Mouse (Mus musculus) left cerebral cortex, postnatal 10 days (tissue): Measurements from ENCODE around the gene Gm6040. TPM values are rescaled to one million over a fixed set of nuclear protein-coding genes. Genes with fewer than 3 reads are reported as not detected.

Experiments used
- DNase-seq, 2 experiments: peaks; one replicate each; pipeline ENCODE4 v3.0.0; 2021 to 2022; ENCODE audit warnings: low spot score in 2 of 2, mixed read lengths in 1 of 2; ENCODE audit errors: extremely low spot score in 1 of 2
- intact Hi-C: fragments of 180-260 bp; cut with DNase I; formaldehyde crosslinking; loops from one replicate; pipeline ENCODE4 v1.15.1; 2025
- total RNA-seq, 2 experiments: library from RNA; stranded (reverse); gene quantifications; 2 replicates each; pipeline ENCODE4 v1.2.3; 2021

Gene Gm6040
- total RNA-seq: not detected

DNA sequence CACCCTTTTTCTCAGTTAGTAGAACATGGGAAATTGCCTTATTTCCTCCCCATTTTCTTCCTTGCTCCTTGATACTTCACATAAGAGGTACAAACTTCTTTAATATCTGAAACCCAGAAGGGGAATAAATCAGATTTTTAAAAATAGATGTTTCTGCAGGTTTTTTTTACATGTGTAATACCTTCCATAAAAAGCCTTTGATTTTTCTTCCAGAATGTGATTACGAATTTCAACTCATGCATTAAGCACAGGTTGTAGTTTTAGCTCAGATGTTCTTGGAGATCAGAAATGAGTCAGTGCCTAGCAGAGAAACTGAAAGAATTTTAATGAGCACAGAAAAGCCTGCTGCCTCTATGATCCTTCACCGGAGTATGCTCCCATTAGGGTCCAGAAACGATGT is at the start of gene Gm6040:
TSS of gene Gm6040 (minus strand) at position 101 of the 400 bp plus-strand sequence.
- DNase-seq: no peak
- intact Hi-C loops: no loop called here

DNA sequence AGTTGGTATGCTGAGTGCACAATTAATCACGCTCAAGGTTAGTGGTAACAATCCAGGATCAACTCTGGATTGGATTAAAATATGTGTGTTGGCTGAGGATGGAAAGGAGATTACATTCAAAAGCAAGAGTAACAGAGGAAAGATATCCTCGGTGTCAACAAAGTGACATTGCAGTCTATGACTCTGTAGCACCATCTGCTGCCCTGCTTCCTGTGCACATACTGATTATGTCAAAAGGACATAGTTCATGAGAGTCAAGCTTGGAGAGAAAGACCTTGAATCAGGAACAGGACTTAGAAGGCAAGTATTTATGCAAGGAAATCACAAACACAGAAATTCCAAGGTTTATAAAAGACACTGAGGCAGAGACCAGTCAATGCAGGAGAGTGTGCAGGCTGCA is 42.7 kb upstream of the Gm6040 start:
- intact Hi-C loops: no loop called here
- no peak for DNase-seq

DNA sequence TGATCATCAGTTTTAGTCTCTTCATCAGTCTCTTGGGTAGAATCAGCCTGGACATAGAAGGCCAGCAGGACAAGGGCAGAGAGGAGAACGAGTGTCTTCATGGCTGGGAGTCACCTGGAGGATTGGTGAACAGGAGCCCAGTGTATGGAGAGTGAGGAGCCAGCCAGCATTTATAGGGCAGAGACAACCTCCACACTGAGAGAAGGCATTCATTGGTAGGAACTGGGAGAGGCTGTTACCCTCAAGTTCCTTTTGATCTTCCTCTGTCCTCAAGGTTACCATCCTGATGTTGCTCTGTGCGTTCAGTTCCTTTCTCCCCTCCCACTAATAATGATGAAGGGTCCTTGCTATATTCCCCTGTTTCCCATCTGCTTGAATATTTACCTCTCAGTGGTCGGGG is 22.7 kb upstream of the Gm6040 start, which contains the start of gene AY761185:
TSS of gene AY761185 (minus strand) at position 101 of the 400 bp plus-strand sequence.
- DNase-seq: no peak
- intact Hi-C loops: no loop called here

- DNase-seq: no peak
- intact Hi-C loops: no loop called here
Measured at GRCm38 (mm10) chr8:20912288-20912687, 9.6 kb downstream of the Gm6040 start.

DNA sequence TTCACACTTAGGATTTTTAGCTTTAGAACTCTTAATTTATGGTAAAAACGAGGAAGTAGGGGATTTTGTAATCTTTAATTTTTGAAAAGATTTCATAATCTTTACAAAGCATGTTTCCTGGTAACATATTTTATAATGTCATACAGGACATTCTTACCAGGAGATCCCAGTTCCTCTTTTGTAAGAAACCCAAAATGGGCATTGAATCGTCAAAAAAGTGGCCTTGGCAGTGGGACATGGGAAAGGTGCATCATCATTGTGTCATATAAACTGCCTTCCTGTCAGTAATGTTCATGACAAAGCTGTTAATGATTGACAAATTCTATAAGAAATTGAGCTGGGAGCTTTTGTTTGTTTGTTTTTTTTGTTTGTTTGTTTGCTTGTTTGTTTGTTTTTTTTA is 13.6 kb downstream of the Gm6040 start:
- no peak for DNase-seq
- intact Hi-C loops: no loop called here

- intact Hi-C loops: no loop called here
- DNase-seq: no peak
Measured at GRCm38 (mm10) chr8:20907119-20907518, 14.8 kb downstream of the Gm6040 start.

GRCm38 (mm10) chr8:20902527-20902926 is 19.3 kb downstream of the Gm6040 start, which contains the start of gene Gm15056:
Gene Gm15056, minus strand, starts transcription at chr8:20902627.
- intact Hi-C loops: no loop called here
- no peak for DNase-seq

GRCm38 (mm10) chr8:20892369-20892768 is 29.5 kb downstream of the Gm6040 start, which contains the start of gene Defb33:
Gene Defb33, plus strand, starts transcription at chr8:20892669.
- no peak for DNase-seq
- intact Hi-C loops: no loop called here

GRCm38 (mm10) chr8:20874608-20875007 is 47.3 kb downstream of the Gm6040 start:
- intact Hi-C loops: no loop called here

More at GRCm38 (mm10) chr8:20874608-20875007, 47.3 kb downstream of the Gm6040 start:
- no peak for DNase-seq

Other genes with a start within 250 kb of the Gm6040 start
- gene Defb33, start 29.4 kb downstream of the Gm6040 start, total RNA-seq: not detected
- not detected for gene Gm15056, start 19.4 kb downstream of the Gm6040 start, total RNA-seq
- gene AY761185, start 22.6 kb upstream of the Gm6040 start, total RNA-seq: not detected
- gene Defa21, start 103.5 kb upstream of the Gm6040 start, total RNA-seq: not detected
- gene Defa23, start 133.0 kb upstream of the Gm6040 start, total RNA-seq: not detected
- gene Defa35, start 143.0 kb upstream of the Gm6040 start, total RNA-seq: not detected
- not detected for gene Defa25, start 162.4 kb upstream of the Gm6040 start, total RNA-seq
- gene Gm14851, start 174.0 kb upstream of the Gm6040 start, total RNA-seq: not detected
- gene Defa30, start 212.6 kb upstream of the Gm6040 start, total RNA-seq: not detected
- gene Defa22, start 240.2 kb upstream of the Gm6040 start, total RNA-seq: not detected